ENCODE assay signal across 8 mouse cellular contexts in genomic region chr10:58341685-58342084, GRCm38 (mm10). TPM values are rescaled to one million over a fixed set of nuclear protein-coding genes. Genes with fewer than 3 reads are reported as not detected.
DNase-seq lines count a peak whose midpoint lies in the region; ATAC-seq lines count a peak whose summit lies in the region.

No protein-coding gene starts in this region.

- no peak overlapping the region for H3K4me2 ChIP-seq in heart, embryonic 15.5 days
- H3K4me2 ChIP-seq in stomach, embryonic 15.5 days: no peak overlapping the region

- no peaks in the 10 kb centered on the region for H3K36me3 ChIP-seq in heart, embryonic 15.5 days
- H3K36me3 ChIP-seq in stomach, embryonic 15.5 days: no peaks in the 10 kb centered on the region

- H3K9ac ChIP-seq in heart, embryonic 15.5 days: no peak overlapping the region
- H3K9ac ChIP-seq in stomach, embryonic 15.5 days: no peak overlapping the region

- 28% methylated on average over 2 of the region's 2 CpGs for WGBS in heart, embryonic 15.5 days
- WGBS in stomach, embryonic 15.5 days: 32% methylated on average over 2 of the region's 2 CpGs

- H3K4me1 ChIP-seq in heart, embryonic 15.5 days (replicated peaks): peaks cover 50% of the 10 kb centered on the region
- H3K4me1 ChIP-seq in stomach, embryonic 15.5 days: peaks cover 22% of the 10 kb centered on the region

- no peak overlapping the region for H3K4me3 ChIP-seq in heart, embryonic 15.5 days
- no peak overlapping the region for H3K4me3 ChIP-seq in stomach, embryonic 15.5 days (replicated peaks)

- H3K27ac ChIP-seq in heart, embryonic 15.5 days: peak overlapping the region; percentile 87
- H3K27ac ChIP-seq in stomach, embryonic 15.5 days: peak overlapping the region; percentile 82

- peak; percentile 39 for DNase-seq in adrenal gland, postnatal 14 days
- DNase-seq in adrenal gland, postnatal 4 days (ENCODE audit: low spot score in 2 of 2): no peak
- DNase-seq in adipocyte (ENCODE audit: low spot score): peak; percentile 47
- peak; percentile 61 to 76 for DNase-seq in kidney, postnatal 4 days
- no peak for DNase-seq in urinary bladder, adult 18-20 months (ENCODE audit: low spot score in 2 of 2)
- DNase-seq in layer of hippocampus, postnatal 25 days (ENCODE audit: extremely low spot score in 1 of 2, low spot score in 1 of 2): no peak

- H3K9me3 ChIP-seq in heart, embryonic 15.5 days (replicated peaks): no peaks in the 10 kb centered on the region
- no peaks in the 10 kb centered on the region for H3K9me3 ChIP-seq in stomach, embryonic 15.5 days

- H3K27me3 ChIP-seq in heart, embryonic 15.5 days: no peaks in the 10 kb centered on the region
- H3K27me3 ChIP-seq in stomach, embryonic 15.5 days (replicated peaks): no peaks in the 10 kb centered on the region

- peak; percentile 88 for ATAC-seq in heart, embryonic 15.5 days (replicated peaks; ENCODE audit: insufficient number of reproducible peaks, insufficient read depth, low FRiP score, low read depth)
- ATAC-seq in stomach, embryonic 15.5 days (ENCODE audit: insufficient read depth, low FRiP score, low read depth): peak; percentile 74; the same call in 1 of the 2 replicates

RNA-seq across cellular contexts. Expression of gene Lims1, which starts 18.4 kb away (rescaled TPM):
- 51.8 and 54.9 TPM in 2 replicates for total RNA-seq in adrenal gland, postnatal 14 days (2021)
- 10 to 100 TPM; 78.3 to 80.1 TPM for total RNA-seq in adrenal gland, postnatal 4 days (2021)
- polyA plus RNA-seq in heart, embryonic 15.5 days (2015; fragmentation: Nextera tagmentation; extraction: Ambion mirVana): 168 and 183 TPM in 2 replicates
- polyA plus RNA-seq in stomach, embryonic 15.5 days (2015; fragmentation: Nextera tagmentation; extraction: Ambion mirVana): 150 and 155 TPM in 2 replicates
- 10 to 100 TPM; 24.5 to 25.0 TPM for total RNA-seq in layer of hippocampus, postnatal 25 days (2021)

Comparison
In these comparisons a context has a peak if more than half of its experiments do, and no peak if none do; other contexts are left out.
1. DNase-seq: peak in adrenal gland, postnatal 14 days (single experiment), adipocyte (single experiment) and kidney, postnatal 4 days (2 of 2); none in adrenal gland, postnatal 4 days (0 of 2), urinary bladder, adult 18-20 months (0 of 2) and layer of hippocampus, postnatal 25 days (0 of 2).